In the genomic region with DNA sequence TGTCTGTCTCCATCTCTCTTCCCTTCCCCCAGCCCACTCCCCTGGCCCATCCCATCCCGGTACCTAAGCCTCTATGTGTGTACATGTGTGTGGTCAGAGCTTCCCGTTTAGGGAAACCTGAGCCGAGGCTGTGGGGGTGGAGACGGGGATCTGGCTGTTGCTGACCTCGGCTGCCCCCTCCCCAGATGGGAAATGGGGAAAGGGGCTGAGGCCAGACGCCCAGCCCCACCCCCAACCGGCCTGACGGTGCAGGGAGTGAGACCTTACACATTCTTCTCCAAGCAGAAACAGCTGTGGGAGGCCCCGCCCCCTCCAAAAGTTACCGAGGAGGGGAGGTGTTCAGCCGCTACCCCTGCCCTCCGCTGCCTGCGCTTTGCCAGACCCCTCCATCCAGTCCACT, we compare ENCODE assay signal across 8 mouse cellular contexts. TPM values are rescaled to one million over a fixed set of nuclear protein-coding genes. Genes with fewer than 3 reads are reported as not detected.
A peak's percentile ranks its signal among the peaks of the same experiment; 100 is the strongest.
DNase-seq lines count a peak whose midpoint lies in the region; ATAC-seq and TF ChIP-seq lines count a peak whose summit lies in the region.

No protein-coding gene starts in this region.

- peak overlapping the region; percentile 82 for H3K4me2 ChIP-seq in forebrain, postnatal 0 days (ENCODE audit: low read depth)
- peak overlapping the region; percentile 71 for H3K4me2 ChIP-seq in limb, embryonic 11.5 days (ENCODE audit: low read depth, severe bottlenecking)
- H3K4me2 ChIP-seq in neural tube, embryonic 12.5 days (replicated peaks), result peak overlapping the region; percentile 83

- no peak overlapping the region for H3K27ac ChIP-seq in forebrain, postnatal 0 days (ENCODE audit: low read depth, low read length)
- peak overlapping the region; percentile 89 for H3K27ac ChIP-seq in limb, embryonic 11.5 days (replicated peaks; ENCODE audit: low read depth, low read length)
- H3K27ac ChIP-seq in neural tube, embryonic 12.5 days, result no peak overlapping the region

- no peak for ATAC-seq in forebrain, postnatal 0 days
- ATAC-seq in limb, embryonic 11.5 days (ENCODE audit: insufficient number of reproducible peaks, low FRiP score, low TSS enrichment, low read depth), result peak; percentile 77
- no peak for ATAC-seq in neural tube, embryonic 12.5 days (ENCODE audit: low FRiP score, low read depth)

- H3K9ac ChIP-seq in forebrain, postnatal 0 days, result peak overlapping the region; percentile 86
- H3K9ac ChIP-seq in limb, embryonic 11.5 days (ENCODE audit: low read length), result peak overlapping the region; percentile 70
- peak overlapping the region; percentile 88 for H3K9ac ChIP-seq in neural tube, embryonic 12.5 days

- no peaks in the 10 kb centered on the region for H3K27me3 ChIP-seq in forebrain, postnatal 0 days (ENCODE audit: insufficient read depth, low read length)
- no peaks in the 10 kb centered on the region for H3K27me3 ChIP-seq in limb, embryonic 11.5 days (ENCODE audit: control insufficient read depth, insufficient read depth, low read length)
- no peaks in the 10 kb centered on the region for H3K27me3 ChIP-seq in neural tube, embryonic 12.5 days (replicated peaks)

- peak overlapping the region; percentile 74 for H3K4me3 ChIP-seq in forebrain, postnatal 0 days (ENCODE audit: low read depth, low read length)
- H3K4me3 ChIP-seq in limb, embryonic 11.5 days (ENCODE audit: low read depth, low read length), result peak overlapping the region; percentile 95
- peak overlapping the region; percentile 79 for H3K4me3 ChIP-seq in neural tube, embryonic 12.5 days

- H3K9me3 ChIP-seq in forebrain, postnatal 0 days (ENCODE audit: low read length), result no peaks in the 10 kb centered on the region
- no peaks in the 10 kb centered on the region for H3K9me3 ChIP-seq in limb, embryonic 11.5 days (ENCODE audit: control insufficient read depth, low read length)
- H3K9me3 ChIP-seq in neural tube, embryonic 12.5 days, result no peaks in the 10 kb centered on the region

- 6% methylated on average over 13 of the region's 13 CpGs for WGBS in forebrain, postnatal 0 days
- WGBS in limb, embryonic 11.5 days, result 1% methylated on average over 13 of the region's 13 CpGs
- 3% methylated on average over 13 of the region's 13 CpGs for WGBS in neural tube, embryonic 12.5 days

- peaks cover 7% of the 10 kb centered on the region; the same call in 1 of the 2 replicates for H3K4me1 ChIP-seq in forebrain, postnatal 0 days (ENCODE audit: insufficient read depth)
- peaks cover 23% of the 10 kb centered on the region for H3K4me1 ChIP-seq in limb, embryonic 11.5 days (ENCODE audit: control insufficient read depth, insufficient read depth, low read length)
- H3K4me1 ChIP-seq in neural tube, embryonic 12.5 days, result peaks cover 31% of the 10 kb centered on the region

- DNase-seq in heart, adult 11 months, result peak; percentile 95
- DNase-seq in heart, postnatal 25 days (ENCODE audit: low spot score), result no peak
- peak; percentile 77 for DNase-seq in NIH3T3 (ENCODE audit: low read depth)
- no peak for DNase-seq in forebrain, postnatal 0 days
- DNase-seq in limb, embryonic 11.5 days (ENCODE audit: low spot score), result peak; percentile 98
- no peak for DNase-seq in left cerebral cortex, adult 11 months (ENCODE audit: low spot score)
- DNase-seq in adrenal gland, adult 2 months, result no peak

- no peak for TF ChIP-seq CTCF in forebrain, postnatal 0 days (IDR thresholded peaks at IDR 0.05; ENCODE audit: low read depth)

- intact Hi-C loops in heart, postnatal 25 days (cut with DNase I), result no loop called here

- H3K36me3 ChIP-seq in forebrain, postnatal 0 days (ENCODE audit: insufficient read depth), result no peaks in the 10 kb centered on the region
- H3K36me3 ChIP-seq in limb, embryonic 11.5 days (ENCODE audit: control insufficient read depth, insufficient read depth, low read length), result peaks cover 10% of the 10 kb centered on the region; the same call in 1 of the 2 replicates
- H3K36me3 ChIP-seq in neural tube, embryonic 12.5 days, result peaks cover 6% of the 10 kb centered on the region; the same call in 1 of the 2 replicates

RNA-seq across cellular contexts. Expression of a gene that starts 1.5 kb away (rescaled TPM):
- total RNA-seq in heart, postnatal 25 days (2021), result 10 to 100 TPM; 15.2 to 17.4 TPM
- total RNA-seq in forebrain, postnatal 0 days (2014; rRNA removed), result 69.0 and 70.3 TPM in 2 replicates
- 7.8 and 8.6 TPM in 2 replicates for polyA plus RNA-seq in forebrain, postnatal 0 days (2015; fragmentation: Nextera tagmentation; extraction: Ambion mirVana)
- polyA plus RNA-seq in limb, embryonic 11.5 days (2014; fragmentation: Nextera tagmentation; extraction: Ambion mirVana), result 14.6 and 15.7 TPM in 2 replicates
- 9.0 and 10.2 TPM in 2 replicates for polyA plus RNA-seq in neural tube, embryonic 12.5 days (2016; fragmentation: Nextera tagmentation; extraction: Ambion mirVana)
- 1 to 10 TPM; 2.5 to 5.3 TPM for total RNA-seq in adrenal gland, adult 2 months (2021)
- 16.2 and 22.1 TPM in 2 replicates for polyA plus RNA-seq in adrenal gland, adult 2 months (2012; rRNA removed)

RNA-seq across cellular contexts. Expression of a gene that starts 15.0 kb away (rescaled TPM):
- total RNA-seq in heart, postnatal 25 days (2021), result under 1 TPM; 0.45 to 0.86 TPM
- not detected in 2 replicates for total RNA-seq in forebrain, postnatal 0 days (2014; rRNA removed)
- polyA plus RNA-seq in forebrain, postnatal 0 days (2015; fragmentation: Nextera tagmentation; extraction: Ambion mirVana), result 9.3 and 16.4 TPM in 2 replicates
- polyA plus RNA-seq in limb, embryonic 11.5 days (2014; fragmentation: Nextera tagmentation; extraction: Ambion mirVana), result 13.9 and 15.9 TPM in 2 replicates
- 8.4 and 9.6 TPM in 2 replicates for polyA plus RNA-seq in neural tube, embryonic 12.5 days (2016; fragmentation: Nextera tagmentation; extraction: Ambion mirVana)
- under 1 TPM; 0.43 to 0.69 TPM for total RNA-seq in adrenal gland, adult 2 months (2021)
- polyA plus RNA-seq in adrenal gland, adult 2 months (2012; rRNA removed), result 1.0 and 1.7 TPM in 2 replicates

RNA-seq across cellular contexts. Expression of a gene that starts 29.7 kb away (rescaled TPM):
- 1 to 10 TPM; 2.1 to 3.1 TPM for total RNA-seq in heart, postnatal 25 days (2021)
- 0.15 TPM in 1 of 2 replicates, not detected in the other for total RNA-seq in forebrain, postnatal 0 days (2014; rRNA removed)
- 0.08 and 0.09 TPM in 2 replicates for polyA plus RNA-seq in forebrain, postnatal 0 days (2015; fragmentation: Nextera tagmentation; extraction: Ambion mirVana)
- polyA plus RNA-seq in limb, embryonic 11.5 days (2014; fragmentation: Nextera tagmentation; extraction: Ambion mirVana), result 0.24 and 0.44 TPM in 2 replicates
- polyA plus RNA-seq in neural tube, embryonic 12.5 days (2016; fragmentation: Nextera tagmentation; extraction: Ambion mirVana), result 1.5 and 3.0 TPM in 2 replicates
- 1 to 10 TPM in 1 of 2 experiments, under 1 TPM in 1; 0.98 to 3.8 TPM for total RNA-seq in adrenal gland, adult 2 months (2021)
- 4.0 and 4.8 TPM in 2 replicates for polyA plus RNA-seq in adrenal gland, adult 2 months (2012; rRNA removed)

RNA-seq across cellular contexts. Expression of a gene that starts 33.9 kb away (rescaled TPM):
- total RNA-seq in heart, postnatal 25 days (2021), result 10 to 100 TPM; 18.0 to 22.9 TPM
- 2.9 and 3.9 TPM in 2 replicates for total RNA-seq in forebrain, postnatal 0 days (2014; rRNA removed)
- 2.7 and 4.0 TPM in 2 replicates for polyA plus RNA-seq in forebrain, postnatal 0 days (2015; fragmentation: Nextera tagmentation; extraction: Ambion mirVana)
- 16.6 and 16.8 TPM in 2 replicates for polyA plus RNA-seq in limb, embryonic 11.5 days (2014; fragmentation: Nextera tagmentation; extraction: Ambion mirVana)
- polyA plus RNA-seq in neural tube, embryonic 12.5 days (2016; fragmentation: Nextera tagmentation; extraction: Ambion mirVana), result 9.5 and 10.4 TPM in 2 replicates
- 10 to 100 TPM; 16.0 to 18.4 TPM for total RNA-seq in adrenal gland, adult 2 months (2021)
- 39.2 and 47.2 TPM in 2 replicates for polyA plus RNA-seq in adrenal gland, adult 2 months (2012; rRNA removed)

RNA-seq across cellular contexts. Expression of a gene that starts 47.3 kb away (rescaled TPM):
- total RNA-seq in heart, postnatal 25 days (2021), result 100 to 1,000 TPM; 196 to 203 TPM
- total RNA-seq in forebrain, postnatal 0 days (2014; rRNA removed), result 1,323 and 1,444 TPM in 2 replicates
- polyA plus RNA-seq in forebrain, postnatal 0 days (2015; fragmentation: Nextera tagmentation; extraction: Ambion mirVana), result 403 and 424 TPM in 2 replicates
- 176 and 201 TPM in 2 replicates for polyA plus RNA-seq in limb, embryonic 11.5 days (2014; fragmentation: Nextera tagmentation; extraction: Ambion mirVana)
- 213 and 232 TPM in 2 replicates for polyA plus RNA-seq in neural tube, embryonic 12.5 days (2016; fragmentation: Nextera tagmentation; extraction: Ambion mirVana)
- 100 to 1,000 TPM; 254 to 261 TPM for total RNA-seq in adrenal gland, adult 2 months (2021)
- 402 and 408 TPM in 2 replicates for polyA plus RNA-seq in adrenal gland, adult 2 months (2012; rRNA removed)

Comparison
In these comparisons a context has a peak if more than half of its experiments do, and no peak if none do; other contexts are left out.
1. DNase-seq: peak in heart, adult 11 months (single experiment), NIH3T3 (single experiment) and limb, embryonic 11.5 days (single experiment); none in heart, postnatal 25 days (single experiment), forebrain, postnatal 0 days (single experiment), left cerebral cortex, adult 11 months (single experiment) and adrenal gland, adult 2 months (single experiment).
2. Peak in every context shown above with its lines, with median percentiles within 50 percentile points of each other: H3K4me2 ChIP-seq, H3K4me3 ChIP-seq and H3K9ac ChIP-seq.